Mouse (Mus musculus): ENCODE data around the gene Hspa14.
A peak's percentile ranks its signal among the peaks of the same experiment; 100 is the strongest.

Gene Hspa14

GRCm38 (mm10) chr2:3512552-3513454, at the start of gene Hspa14, which contains the start of the genes Gm45902 and Cdnf:
TSS of gene Hspa14 (minus strand) at chr2:3512814.
TSS of gene Gm45902 (minus strand) at chr2:3512790.
TSS of gene Cdnf (plus strand) at chr2:3513030.
- DNase-seq: peak; percentile 97

GRCm38 (mm10) chr2:3546588-3546987, 34.0 kb upstream of the Hspa14 start:
- peak; percentile 38 for DNase-seq

DNA sequence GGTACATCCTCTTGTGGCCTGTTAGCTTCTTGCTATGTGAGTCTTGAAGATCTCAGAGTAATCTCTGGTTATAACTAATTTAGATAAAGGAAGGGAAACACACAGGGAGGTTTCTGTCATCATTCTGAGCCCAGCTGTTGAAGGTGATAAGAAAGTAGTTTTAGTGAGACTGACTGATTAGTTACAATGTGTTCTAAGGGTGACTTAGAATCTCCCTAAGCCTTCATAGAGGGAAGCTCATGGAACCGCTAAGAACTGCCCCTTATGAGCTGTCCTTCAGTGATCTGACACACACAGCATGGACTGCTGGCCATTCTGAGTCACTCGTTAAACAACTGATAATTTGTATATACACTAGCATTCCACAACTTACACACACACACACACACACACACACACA, 33.4 kb upstream of the Hspa14 start:
- no peak for DNase-seq

GRCm38 (mm10) chr2:3541307-3542079, 28.9 kb upstream of the Hspa14 start:
- DNase-seq: no peak

DNA sequence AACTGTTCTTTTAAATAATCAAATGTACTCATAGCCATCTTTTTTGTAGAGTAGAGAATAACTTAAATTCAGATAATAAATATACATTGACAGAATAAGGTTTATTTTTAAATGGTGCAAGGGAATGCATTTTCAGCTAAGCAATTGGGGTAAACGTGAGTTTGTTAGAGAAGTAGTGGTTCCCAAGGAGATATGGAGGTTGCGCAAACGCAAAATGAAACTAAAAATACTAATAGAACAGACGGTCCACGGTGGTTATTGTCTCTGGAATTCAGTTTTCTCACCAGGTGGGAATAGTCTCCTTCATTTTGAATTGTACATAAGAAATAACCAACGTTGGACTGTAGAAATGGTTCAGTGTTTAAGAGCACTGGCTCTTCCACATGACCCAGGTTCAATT, 13.7 kb upstream of the Hspa14 start:
- DNase-seq: no peak

GRCm38 (mm10) chr2:3522558-3522957, 9.9 kb upstream of the Hspa14 start:
- DNase-seq: no peak

GRCm38 (mm10) chr2:3512076-3512475, 538 bp downstream of the Hspa14 start:
- no peak for DNase-seq

GRCm38 (mm10) chr2:3500886-3501285, 11.7 kb downstream of the Hspa14 start:
- DNase-seq: no peak

DNA sequence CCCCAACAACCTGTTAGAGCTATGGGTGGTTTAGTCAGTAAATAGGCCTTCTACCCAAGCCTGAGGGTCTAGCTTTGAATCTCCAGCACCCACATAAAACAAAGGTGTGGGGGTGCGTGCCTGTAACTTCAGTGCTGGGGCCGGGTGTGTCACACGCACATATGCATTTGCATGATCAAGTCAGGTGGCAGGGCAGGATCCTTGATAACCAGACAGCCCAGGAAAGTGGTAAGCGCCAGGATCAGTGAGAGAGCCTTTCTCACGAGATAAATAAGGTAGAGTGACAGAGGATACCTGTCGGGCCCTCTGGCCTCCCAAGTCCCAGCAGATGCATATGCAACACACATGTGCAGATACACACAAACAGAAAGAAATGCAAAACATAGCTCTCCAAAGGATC, 13.1 kb downstream of the Hspa14 start:
- DNase-seq: no peak

- no peak for DNase-seq
These were observed 18.7 kb downstream of the Hspa14 start for GRCm38 (mm10) chr2:3493833-3494409.

- DNase-seq: no peak
These were observed 22.8 kb downstream of the Hspa14 start for GRCm38 (mm10) chr2:3489816-3490215.

DNA sequence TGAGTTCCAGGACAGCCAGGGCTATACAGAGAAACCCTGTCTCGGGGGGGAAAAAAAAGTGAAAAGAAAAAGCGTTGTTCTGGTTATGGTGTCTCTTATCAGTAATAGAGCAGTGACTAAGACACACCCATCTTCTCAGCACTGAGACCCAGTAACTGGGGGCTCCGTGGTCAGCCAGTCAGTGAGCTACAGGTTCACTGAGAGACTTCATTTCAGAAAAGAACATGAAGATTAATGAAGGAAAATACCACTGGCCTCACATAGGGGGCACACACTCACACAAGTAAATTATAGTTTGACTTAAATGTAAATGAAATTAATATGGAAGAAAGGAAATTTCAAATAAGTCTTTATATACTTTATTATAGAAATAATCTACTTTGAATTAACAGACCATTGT, 32.4 kb downstream of the Hspa14 start:
- DNase-seq: no peak

- DNase-seq: no peak
These were observed 36.8 kb downstream of the Hspa14 start for GRCm38 (mm10) chr2:3475746-3476251.

GRCm38 (mm10) chr2:3474861-3475283, 37.7 kb downstream of the Hspa14 start, which contains the start of gene Suv39h2:
TSS of gene Suv39h2 (minus strand) at chr2:3475031.
- peak; percentile 97 for DNase-seq

- peak; percentile 59 for DNase-seq
These were observed 38.2 kb downstream of the Hspa14 start for GRCm38 (mm10) chr2:3474361-3474805.

DNA sequence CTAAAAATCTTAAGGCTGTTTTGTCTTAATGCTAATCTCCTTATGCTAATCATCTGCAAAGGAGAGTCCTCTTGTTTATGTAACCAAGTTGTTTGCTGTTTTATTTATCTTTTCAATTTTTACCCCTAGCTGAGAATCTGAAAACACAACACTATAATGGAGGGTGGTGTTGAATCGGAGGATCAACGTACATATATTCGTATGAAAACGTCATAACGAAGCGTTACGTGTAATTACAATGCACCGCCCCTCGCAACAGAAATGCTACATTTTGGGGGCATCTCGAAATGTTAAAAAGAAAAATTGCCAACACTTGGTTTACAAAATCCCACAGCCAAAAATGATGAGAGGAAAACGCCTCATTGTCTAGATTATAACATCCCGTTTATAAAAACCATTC, 38.7 kb downstream of the Hspa14 start:
- DNase-seq: no peak

DNA sequence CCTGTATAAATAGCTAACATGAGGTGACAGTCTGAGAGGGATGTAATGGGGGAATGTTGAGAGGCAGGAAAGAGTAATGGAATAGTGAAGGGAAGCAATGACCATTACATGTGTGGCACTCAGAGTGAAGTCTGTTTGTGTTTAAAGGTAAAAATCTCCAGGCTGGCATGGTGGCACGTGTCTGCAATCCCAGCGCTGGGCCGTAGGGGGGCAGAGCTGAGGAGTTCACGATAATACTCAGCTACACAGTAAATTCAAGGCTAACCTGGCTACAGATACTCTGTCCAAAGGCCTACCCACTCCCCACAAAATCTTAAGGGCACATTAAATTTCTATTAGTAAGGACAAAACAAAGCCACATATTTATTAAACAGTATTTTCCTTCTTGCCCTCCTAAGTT, 56.0 kb downstream of the Hspa14 start:
- DNase-seq: no peak

DNA sequence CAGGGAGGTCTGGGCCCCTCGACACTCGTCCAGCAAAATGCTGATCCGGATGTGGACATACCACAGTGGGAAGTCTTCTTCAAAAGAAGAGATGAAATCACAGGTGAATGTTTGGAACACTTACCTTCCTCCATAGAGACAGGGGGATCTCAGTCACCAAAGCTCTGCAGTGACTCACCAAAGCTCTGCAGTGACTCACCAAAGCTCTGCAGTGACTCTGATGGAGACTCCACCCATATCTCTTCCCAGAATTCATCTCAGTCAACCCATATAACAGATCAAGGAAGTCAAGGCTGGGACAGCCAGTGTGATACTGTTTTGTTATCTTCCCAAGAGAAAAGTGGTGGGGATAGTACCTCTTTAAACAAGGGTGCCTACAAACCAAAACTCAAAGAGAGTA, 59.5 kb downstream of the Hspa14 start:
- no peak for DNase-seq

DNA sequence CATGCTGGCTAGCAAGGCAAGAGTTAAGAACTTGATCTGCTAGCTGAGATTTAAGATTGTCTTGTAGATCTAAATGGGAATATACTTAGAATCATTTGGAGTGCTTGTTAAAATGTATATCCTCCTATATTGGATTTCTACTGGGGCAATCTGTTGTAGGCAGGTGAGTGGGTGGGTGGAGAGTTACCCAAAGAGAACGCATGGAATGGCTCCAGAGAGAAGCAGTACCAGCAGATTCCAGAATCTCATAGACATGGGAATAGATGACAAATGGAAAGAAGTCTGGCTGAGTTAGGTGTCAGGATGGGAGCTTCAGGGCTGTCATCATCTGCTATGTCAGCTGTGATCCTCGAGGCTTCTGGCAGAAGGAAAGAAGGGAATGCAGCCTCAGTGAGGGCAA, 63.2 kb downstream of the Hspa14 start:
- DNase-seq: peak; percentile 43

DNA sequence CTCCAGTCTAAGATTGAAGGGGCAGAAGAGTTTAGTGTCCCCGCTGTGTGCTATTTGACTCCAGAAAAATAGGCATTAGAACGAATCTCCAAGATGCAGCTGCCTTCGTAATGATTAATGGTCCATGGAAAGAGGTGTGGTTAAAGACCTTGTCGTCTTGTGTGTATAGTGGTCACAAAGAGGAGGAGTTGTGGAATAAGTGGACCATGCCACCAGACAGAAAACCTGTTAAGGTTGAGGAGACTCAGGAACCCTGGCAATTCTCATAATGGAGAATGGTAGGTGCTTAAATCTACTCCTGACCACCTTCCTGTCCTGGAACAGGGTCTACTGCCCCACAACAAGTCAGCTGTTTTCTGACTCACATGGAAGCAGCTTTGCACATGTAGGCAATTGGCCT, 66.6 kb downstream of the Hspa14 start:
- DNase-seq: no peak

DNA sequence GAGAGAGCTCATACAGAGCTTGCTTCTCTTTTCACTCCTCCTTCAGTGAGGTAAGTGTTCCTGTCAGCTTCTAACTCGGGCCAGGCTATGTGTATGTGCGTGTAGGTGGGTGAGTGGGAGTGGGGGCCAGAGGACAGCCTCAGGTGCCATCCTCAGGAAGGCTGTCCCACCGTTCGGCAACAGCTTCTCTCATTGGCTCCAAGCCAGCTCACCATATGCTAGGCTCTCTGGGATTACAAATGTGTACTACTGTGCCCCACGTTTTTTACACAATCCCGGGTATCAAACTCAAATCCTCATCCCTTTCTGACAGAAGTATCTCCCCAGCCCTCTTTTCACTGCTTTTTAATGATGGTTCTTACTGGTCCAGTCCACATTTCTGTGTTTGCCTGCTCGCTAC, 68.4 kb downstream of the Hspa14 start:
- no peak for DNase-seq
